Mouse (Mus musculus): Measurements from ENCODE around the gene Oser1. TPM values are rescaled to one million over a fixed set of nuclear protein-coding genes. Genes with fewer than 3 reads are reported as not detected.
"Not testable (repeated sequence)": the region's sequence is repeated elsewhere in the genome, so short reads cannot be mapped to it uniquely, and the experiment has no call there.

The Oser1 gene
- polyA plus RNA-seq, 1 experiment = 39.8 TPM

GRCm38 (mm10) chr2:163463251-163463769 is 38.8 kb upstream of the Oser1 start:
- Histone ChIP-seq H3K27ac (ENCODE audit: insufficient read depth, low read length) (no peak overlapping the region), H3K4me3 (ENCODE audit: insufficient read depth, low read length) (no peak overlapping the region), H3K4me1 (ENCODE audit: control insufficient read depth, insufficient read depth, low read length) (0 out of 2 replicates have a peak, but pooled peaks cover 4% of the 10 kb centered on the region)
- TF ChIP-seq CTCF (IDR thresholded peaks at IDR 0.05; ENCODE audit: borderline replicate concordance, insufficient read depth, low read length) (no peak), POLR2A (IDR thresholded peaks at IDR 0.05; ENCODE audit: low read depth, low read length) (no peak)

DNA sequence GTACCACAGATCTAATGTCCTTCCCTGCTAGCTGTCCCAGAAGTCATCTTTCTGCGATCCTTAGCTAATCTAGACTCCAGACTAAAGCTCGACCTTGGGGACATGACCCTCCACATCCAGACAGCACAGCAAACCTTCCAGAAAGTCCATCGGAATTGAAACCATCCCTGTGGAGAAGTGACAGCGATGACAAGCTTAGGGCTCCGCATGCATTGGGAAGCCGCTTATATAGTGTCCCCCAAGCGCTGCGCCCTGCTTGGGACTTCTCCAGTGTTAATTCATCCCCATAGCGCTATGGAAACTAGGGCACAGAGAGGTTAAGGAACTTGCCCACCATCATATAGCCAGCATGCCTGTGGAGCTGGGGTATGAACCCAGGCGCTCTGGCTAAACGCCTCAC is 38.3 kb upstream of the Oser1 start:
- 0 out of 2 replicates have a peak, but pooled peaks cover 4% of the 10 kb centered on the region for H3K4me1 ChIP-seq (ENCODE audit: control insufficient read depth, insufficient read depth, low read length)
- TF ChIP-seq POLR2A (IDR thresholded peaks at IDR 0.05; ENCODE audit: low read depth, low read length) = no peak
- TF ChIP-seq CTCF (IDR thresholded peaks at IDR 0.05; ENCODE audit: borderline replicate concordance, insufficient read depth, low read length) = no peak
- H3K27ac ChIP-seq (ENCODE audit: insufficient read depth, low read length) = no peak overlapping the region

DNA sequence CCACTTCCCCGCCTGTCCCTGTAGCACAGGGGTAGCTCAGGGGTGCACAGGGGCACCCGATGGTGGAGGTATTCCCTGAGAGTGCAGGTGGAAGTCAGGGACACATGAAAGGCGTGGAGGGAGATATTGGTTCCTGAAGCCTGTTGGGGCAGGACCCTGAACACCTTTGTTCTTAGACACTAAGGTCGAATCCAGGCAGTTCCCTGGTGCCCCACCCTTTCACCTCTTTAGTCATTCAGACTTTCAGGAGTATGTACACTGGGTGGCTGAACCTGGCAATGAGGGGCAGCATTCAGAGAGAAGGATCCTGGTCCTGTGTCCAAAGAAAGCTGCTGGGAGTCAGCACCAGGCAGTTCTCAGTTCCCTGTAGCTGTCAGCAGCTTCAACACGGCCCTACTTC is 37.9 kb upstream of the Oser1 start:
- Histone ChIP-seq H3K27ac (ENCODE audit: insufficient read depth, low read length) (no peak overlapping the region), H3K4me3 (ENCODE audit: insufficient read depth, low read length) (no peak overlapping the region), H3K4me1 (ENCODE audit: control insufficient read depth, insufficient read depth, low read length) (0 out of 2 replicates have a peak, but pooled peaks cover 4% of the 10 kb centered on the region)
- TF ChIP-seq CTCF (IDR thresholded peaks at IDR 0.05; ENCODE audit: borderline replicate concordance, insufficient read depth, low read length) (no peak), POLR2A (IDR thresholded peaks at IDR 0.05; ENCODE audit: low read depth, low read length) (no peak)

More for the DNA sequence above, 38.3 kb upstream of the Oser1 start:
- no peak overlapping the region for H3K4me3 ChIP-seq (ENCODE audit: insufficient read depth, low read length)

- H3K4me1 ChIP-seq (ENCODE audit: control insufficient read depth, insufficient read depth, low read length); H3K4me3 ChIP-seq (ENCODE audit: insufficient read depth, low read length); H3K27ac ChIP-seq (ENCODE audit: insufficient read depth, low read length): not testable (repeated sequence)
These were observed 36.8 kb upstream of the Oser1 start for GRCm38 (mm10) chr2:163461307-163461706.

DNA sequence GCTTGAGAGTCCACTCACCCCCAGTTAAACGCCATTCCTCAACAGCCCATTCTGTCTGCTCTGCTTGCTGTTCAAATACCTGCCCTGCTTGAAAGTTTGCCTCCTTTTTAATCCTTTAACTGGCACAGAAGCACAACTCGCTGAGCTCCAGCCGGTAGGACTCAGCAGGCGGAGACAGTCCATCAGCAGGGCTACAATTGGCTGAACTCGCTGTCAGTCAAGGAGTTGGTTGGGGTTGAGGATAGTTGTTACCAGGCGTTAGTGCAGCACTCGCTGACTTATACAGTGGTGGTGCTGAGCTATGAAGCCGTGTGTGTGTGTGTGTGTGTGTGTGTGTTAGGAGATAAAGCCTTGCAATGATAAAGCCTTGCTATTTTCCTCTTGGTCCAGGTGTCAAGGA is 36.1 kb upstream of the Oser1 start:
- TF ChIP-seq POLR2A (IDR thresholded peaks at IDR 0.05; ENCODE audit: low read depth, low read length) = no peak
- TF ChIP-seq CTCF (IDR thresholded peaks at IDR 0.05; ENCODE audit: borderline replicate concordance, insufficient read depth, low read length) = no peak

DNA sequence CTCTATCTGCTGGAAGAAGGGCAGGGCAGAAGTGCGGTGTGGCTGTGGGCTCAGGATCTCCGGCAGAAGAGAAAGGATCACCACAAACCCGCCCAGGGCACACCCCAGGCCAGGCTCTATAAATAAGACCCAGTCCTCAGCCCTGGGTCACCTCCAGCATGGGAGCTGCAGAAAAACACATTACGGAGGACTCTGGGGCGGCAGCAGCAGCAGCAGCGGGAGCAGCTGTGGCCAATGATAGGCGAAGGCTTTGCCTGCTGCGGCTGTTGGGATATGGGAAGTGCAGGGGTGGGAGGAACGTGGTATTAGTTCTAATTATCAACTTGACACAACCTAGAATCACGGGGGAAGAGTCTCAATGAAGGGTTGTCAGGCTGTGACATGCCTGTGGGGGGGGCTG is 34.9 kb upstream of the Oser1 start:
- Histone ChIP-seq H3K27ac (ENCODE audit: insufficient read depth, low read length) (no peak overlapping the region), H3K4me3 (ENCODE audit: insufficient read depth, low read length) (no peak overlapping the region)
- TF ChIP-seq CTCF (IDR thresholded peaks at IDR 0.05; ENCODE audit: borderline replicate concordance, insufficient read depth, low read length) (no peak), POLR2A (IDR thresholded peaks at IDR 0.05; ENCODE audit: low read depth, low read length) (no peak)

More for the DNA sequence above, 36.1 kb upstream of the Oser1 start:
- Histone ChIP-seq H3K4me1 (ENCODE audit: control insufficient read depth, insufficient read depth, low read length) (0 out of 2 replicates have a peak, but pooled peaks cover 4% of the 10 kb centered on the region), H3K4me3 (ENCODE audit: insufficient read depth, low read length) (no peak overlapping the region), H3K27ac (ENCODE audit: insufficient read depth, low read length) (no peak overlapping the region)

DNA sequence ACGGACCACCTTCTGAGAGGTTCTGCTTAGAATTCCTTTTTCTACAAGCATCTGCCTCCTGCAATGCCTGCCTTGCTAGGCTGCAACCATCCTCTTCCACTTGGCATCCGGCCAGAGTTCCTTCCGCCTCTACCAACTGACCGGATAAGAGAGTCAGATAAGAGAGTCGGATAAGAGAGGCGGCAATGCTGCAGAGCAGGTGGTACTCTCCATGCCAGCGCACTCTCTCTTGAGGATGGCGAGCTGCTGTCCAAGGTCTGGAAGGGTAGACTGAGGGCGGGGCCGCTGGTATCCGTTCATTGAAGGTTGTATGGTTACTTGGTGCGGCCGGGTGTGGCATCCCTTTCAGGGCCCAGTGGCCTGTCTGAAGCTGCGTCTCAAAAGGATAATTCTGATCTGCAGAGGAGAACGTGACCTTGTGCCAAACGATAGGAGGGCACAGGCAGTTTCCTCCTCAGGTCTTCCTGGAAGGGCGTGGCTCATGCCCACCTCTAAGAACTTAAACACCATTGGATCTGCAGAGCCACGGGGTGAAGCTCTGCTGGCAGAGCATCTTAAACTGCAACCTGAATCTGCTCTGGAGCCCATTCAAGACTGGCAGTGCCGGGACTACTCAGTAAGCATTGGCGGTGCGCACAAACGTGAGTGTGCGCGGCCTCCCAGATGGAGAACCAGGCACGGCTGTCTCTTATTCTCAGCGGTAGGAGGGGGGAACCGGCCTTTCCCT is 34.2 kb upstream of the Oser1 start:
- Histone ChIP-seq H3K27ac (ENCODE audit: insufficient read depth, low read length) (no peak overlapping the region), H3K4me1 (ENCODE audit: control insufficient read depth, insufficient read depth, low read length) (no peaks in the 10 kb centered on the region), H3K4me3 (ENCODE audit: insufficient read depth, low read length) (no peak overlapping the region)
- no peak for TF ChIP-seq CTCF (IDR thresholded peaks at IDR 0.05; ENCODE audit: borderline replicate concordance, insufficient read depth, low read length)
- TF ChIP-seq POLR2A (IDR thresholded peaks at IDR 0.05; ENCODE audit: low read depth, low read length) = no peak

More for the DNA sequence above, 34.9 kb upstream of the Oser1 start:
- 0 out of 2 replicates have a peak, but pooled peaks cover 2% of the 10 kb centered on the region for H3K4me1 ChIP-seq (ENCODE audit: control insufficient read depth, insufficient read depth, low read length)

DNA sequence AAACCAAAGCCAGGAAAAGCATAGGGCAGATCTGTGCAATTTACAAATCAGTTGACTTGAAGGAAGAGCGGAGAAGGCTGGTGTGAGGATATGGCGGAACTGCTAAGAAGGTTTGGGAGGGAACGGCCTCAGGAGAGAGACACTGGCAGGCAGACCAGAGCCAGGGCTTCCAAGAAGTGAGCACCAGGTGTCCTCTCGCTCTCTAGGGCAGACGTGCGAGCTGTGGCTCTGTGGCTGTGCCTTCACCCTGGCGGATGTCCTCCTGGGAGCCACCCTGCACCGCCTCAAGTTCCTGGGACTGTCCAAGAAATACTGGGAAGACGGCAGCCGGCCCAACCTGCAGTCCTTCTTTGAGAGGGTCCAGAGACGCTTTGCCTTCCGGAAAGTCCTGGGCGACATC is 28.9 kb upstream of the Oser1 start:
- Histone ChIP-seq H3K4me1 (ENCODE audit: control insufficient read depth, insufficient read depth, low read length) (no peaks in the 10 kb centered on the region), H3K4me3 (ENCODE audit: insufficient read depth, low read length) (no peak overlapping the region), H3K27ac (ENCODE audit: insufficient read depth, low read length) (no peak overlapping the region)
- no peak for TF ChIP-seq CTCF (IDR thresholded peaks at IDR 0.05; ENCODE audit: borderline replicate concordance, insufficient read depth, low read length)
- no peak for TF ChIP-seq POLR2A (IDR thresholded peaks at IDR 0.05; ENCODE audit: low read depth, low read length)

- no peak for TF ChIP-seq POLR2A (IDR thresholded peaks at IDR 0.05; ENCODE audit: low read depth, low read length)
- no peak for TF ChIP-seq CTCF (IDR thresholded peaks at IDR 0.05; ENCODE audit: borderline replicate concordance, insufficient read depth, low read length)
- Histone ChIP-seq H3K4me3 (ENCODE audit: insufficient read depth, low read length) (no peak overlapping the region), H3K4me1 (ENCODE audit: control insufficient read depth, insufficient read depth, low read length) (no peaks in the 10 kb centered on the region), H3K27ac (ENCODE audit: insufficient read depth, low read length) (no peak overlapping the region)
These were observed 28.2 kb upstream of the Oser1 start for GRCm38 (mm10) chr2:163452738-163453137.

GRCm38 (mm10) chr2:163450668-163451295 is 26.3 kb upstream of the Oser1 start:
- Histone ChIP-seq H3K27ac (ENCODE audit: insufficient read depth, low read length) (no peak overlapping the region), H3K4me3 (ENCODE audit: insufficient read depth, low read length) (no peak overlapping the region), H3K4me1 (ENCODE audit: control insufficient read depth, insufficient read depth, low read length) (no peaks in the 10 kb centered on the region)
- TF ChIP-seq POLR2A (IDR thresholded peaks at IDR 0.05; ENCODE audit: low read depth, low read length) = no peak
- TF ChIP-seq CTCF (IDR thresholded peaks at IDR 0.05; ENCODE audit: borderline replicate concordance, insufficient read depth, low read length) = no peak
